Mouse (Mus musculus): Measurements from ENCODE around the gene Chchd6.

DNA sequence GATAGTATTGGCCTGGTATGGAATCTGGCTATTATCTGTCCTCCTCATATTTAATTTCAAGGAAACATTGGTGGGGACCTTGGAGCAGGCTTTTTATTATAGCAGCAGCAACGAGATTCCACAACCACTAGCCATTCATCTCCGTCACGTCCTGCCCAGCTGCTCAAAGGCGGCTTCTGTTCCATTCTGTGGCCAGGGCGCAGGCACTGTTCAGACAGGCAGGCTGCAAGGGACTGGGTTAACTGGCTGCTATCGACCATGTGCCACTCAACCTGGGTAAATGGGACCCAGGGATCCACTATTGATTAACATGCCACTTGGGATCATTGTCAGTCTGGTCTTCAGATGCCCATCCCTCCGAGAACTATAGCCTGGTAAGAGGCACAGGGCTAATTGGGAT, 205.7 kb downstream of the Chchd6 start:
- TF ChIP-seq CTCF (IDR thresholded peaks at IDR 0.05; ENCODE audit: low read depth), result no peak
- TF ChIP-seq EP300 (IDR thresholded peaks at IDR 0.05; ENCODE audit: low read depth), result no peak

Data from liver, postnatal 0 days (tissue).